ENCODE assay signal across 33 mouse cellular contexts in the genomic region with DNA sequence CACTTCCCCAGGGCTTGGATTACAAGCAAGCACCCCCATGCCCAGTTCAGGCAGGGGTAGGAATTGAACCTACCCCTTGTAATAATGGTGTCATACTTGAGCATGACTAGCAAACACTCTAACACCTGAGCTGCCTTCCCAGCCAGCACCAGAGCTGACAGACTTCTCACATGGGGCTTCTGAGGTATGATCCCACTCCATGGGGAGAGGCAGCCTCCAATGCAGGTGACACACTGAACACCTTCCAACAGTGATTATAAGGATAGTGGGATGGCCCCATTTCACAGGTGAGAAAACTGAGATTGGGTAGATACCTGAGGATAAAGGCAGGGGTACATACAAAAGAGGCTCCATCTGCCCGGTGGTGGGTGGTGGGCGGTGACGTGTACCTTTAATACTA.
"Had no signal": no experiment of that assay in that cellular context is flagged by ENCODE, and none has a peak within 500 bp of the region (broad histone marks: within the 10 kb centered on the region; RNA-seq: fewer than 3 reads in every experiment).

No protein-coding gene starts in this region.

- H3K9me3 ChIP-seq: heart, embryonic 10.5 days; heart, embryonic 13.5 days; heart, embryonic 15.5 days; hindbrain, embryonic 15.5 days; intestine, embryonic 15.5 days; kidney, embryonic 15.5 days had no signal

- H3K4me2 ChIP-seq: heart, embryonic 15.5 days had no signal

- H3K36me3 ChIP-seq: heart, embryonic 10.5 days; heart, embryonic 13.5 days; heart, embryonic 15.5 days; hindbrain, embryonic 10.5 days; hindbrain, embryonic 12.5 days; hindbrain, embryonic 15.5 days; intestine, embryonic 15.5 days; kidney, embryonic 15.5 days had no signal

- H3K27ac ChIP-seq: heart, embryonic 10.5 days; heart, embryonic 13.5 days; heart, embryonic 15.5 days; hindbrain, embryonic 12.5 days; hindbrain, embryonic 13.5 days; hindbrain, embryonic 14.5 days; hindbrain, embryonic 15.5 days; hindbrain, postnatal 0 days; intestine, embryonic 15.5 days; kidney, embryonic 15.5 days; kidney, postnatal 0 days; layer of hippocampus, adult 2 months had no signal

- DNase-seq: heart, postnatal 10 days; heart, postnatal 14 days; heart, postnatal 36 days; heart, postnatal 4 days; kidney, adult 11 months; kidney, adult 18-20 months; kidney, adult 2 months; kidney, adult 8-10 months; kidney, adult 9 months; kidney, postnatal 10 days; kidney, postnatal 14 days; kidney, postnatal 25 days; kidney, postnatal 36 days; kidney, postnatal 4 days; layer of hippocampus, adult 9-11 months; layer of hippocampus, postnatal 36 days had no signal

- H3K4me1 ChIP-seq: heart, embryonic 15.5 days; intestine, embryonic 15.5 days had no signal

- H3K9ac ChIP-seq: heart, embryonic 13.5 days; heart, embryonic 15.5 days; hindbrain, embryonic 12.5 days; hindbrain, embryonic 13.5 days; hindbrain, embryonic 14.5 days; hindbrain, embryonic 15.5 days; intestine, embryonic 15.5 days; kidney, embryonic 15.5 days had no signal

- ATAC-seq: hindbrain, embryonic 16.5 days; inflammation-experienced regulatory T-cells, adult 6 months; intestine, embryonic 15.5 days; intestine, embryonic 16.5 days; intestine, postnatal 0 days had no signal

- H3K4me3 ChIP-seq: hindbrain, embryonic 12.5 days; hindbrain, embryonic 15.5 days; intestine, embryonic 15.5 days; layer of hippocampus, adult 2 months had no signal
